Mouse (Mus musculus): ENCODE results near the gene Fmnl1.
"Not testable (repeated sequence)": the region's sequence is repeated elsewhere in the genome, so short reads cannot be mapped to it uniquely, and the experiment has no call there.

Fmnl1 gene

GRCm38 (mm10) chr11:103192230-103192955 lies 21.5 kb downstream of the Fmnl1 start:
- no peak for DNase-seq

- DNase-seq = no peak
These were observed 22.3 kb downstream of the Fmnl1 start for GRCm38 (mm10) chr11:103192956-103193824.

GRCm38 (mm10) chr11:103193825-103194168 lies 22.9 kb downstream of the Fmnl1 start:
- no peak for DNase-seq

GRCm38 (mm10) chr11:103195236-103195635 lies 24.3 kb downstream of the Fmnl1 start:
- no peak for DNase-seq

- no peak for DNase-seq
These were observed 24.7 kb downstream of the Fmnl1 start for GRCm38 (mm10) chr11:103195656-103196055.

- DNase-seq = no peak
These were observed 26.4 kb downstream of the Fmnl1 start for GRCm38 (mm10) chr11:103197340-103197739.

GRCm38 (mm10) chr11:103198339-103198738 lies 27.4 kb downstream of the Fmnl1 start:
- DNase-seq = no peak

GRCm38 (mm10) chr11:103198911-103199803 lies 28.2 kb downstream of the Fmnl1 start:
- DNase-seq = no peak

- DNase-seq = peak; percentile 38
These were observed 30.8 kb downstream of the Fmnl1 start for GRCm38 (mm10) chr11:103201664-103202063.

- no peak for DNase-seq
These were observed 31.5 kb downstream of the Fmnl1 start for GRCm38 (mm10) chr11:103202376-103202775.

GRCm38 (mm10) chr11:103206203-103206602 lies 35.3 kb downstream of the Fmnl1 start:
- no peak for DNase-seq

GRCm38 (mm10) chr11:103208458-103208857 lies 37.6 kb downstream of the Fmnl1 start, which contains the start of gene 1700023F06Rik:
Gene 1700023F06Rik (minus strand): TSS chr11:103208558.
- no peak for DNase-seq

GRCm38 (mm10) chr11:103210291-103210690 lies 39.4 kb downstream of the Fmnl1 start:
- DNase-seq = no peak

GRCm38 (mm10) chr11:103213712-103214111 lies 42.8 kb downstream of the Fmnl1 start:
- no peak for DNase-seq

GRCm38 (mm10) chr11:103215355-103215754 lies 44.4 kb downstream of the Fmnl1 start:
- no peak for DNase-seq

- DNase-seq = peak; percentile 63
These were observed 47.0 kb downstream of the Fmnl1 start, which contains the start of gene Spata32 for GRCm38 (mm10) chr11:103217790-103218516. Gene Spata32 (minus strand): TSS chr11:103218432.

GRCm38 (mm10) chr11:103218517-103218901 lies 47.6 kb downstream of the Fmnl1 start:
- no peak for DNase-seq

GRCm38 (mm10) chr11:103219259-103219658 lies 48.4 kb downstream of the Fmnl1 start:
- DNase-seq = no peak

- no peak for DNase-seq
These were observed 49.1 kb downstream of the Fmnl1 start for GRCm38 (mm10) chr11:103219995-103220394.

GRCm38 (mm10) chr11:103221437-103221836 lies 50.5 kb downstream of the Fmnl1 start:
- DNase-seq = no peak

- DNase-seq = not testable (repeated sequence)
These were observed 51.8 kb downstream of the Fmnl1 start for GRCm38 (mm10) chr11:103222718-103223117.

GRCm38 (mm10) chr11:103223444-103223843 lies 52.5 kb downstream of the Fmnl1 start:
- DNase-seq = no peak

Data from liver (tissue).